Mouse (Mus musculus): ENCODE measurements around the gene Gm4969. TPM values are rescaled to one million over a fixed set of nuclear protein-coding genes. Genes with fewer than 3 reads are reported as not detected.
"Not testable (repeated sequence)": the region's sequence is repeated elsewhere in the genome, so short reads cannot be mapped to it uniquely, and the experiment has no call there.

The Gm4969 gene
- under 1 TPM; 0.40 to 0.43 TPM for total RNA-seq (2021)

GRCm38 (mm10) chr7:19118028-19118771, at the start of gene Gm4969:
Gene Gm4969 (minus strand): TSS chr7:19118368.
- peak; percentile 40 to 50 for DNase-seq

- no peak for DNase-seq
Observed at GRCm38 (mm10) chr7:19166990-19167389, 48.8 kb upstream of the Gm4969 start.

DNA sequence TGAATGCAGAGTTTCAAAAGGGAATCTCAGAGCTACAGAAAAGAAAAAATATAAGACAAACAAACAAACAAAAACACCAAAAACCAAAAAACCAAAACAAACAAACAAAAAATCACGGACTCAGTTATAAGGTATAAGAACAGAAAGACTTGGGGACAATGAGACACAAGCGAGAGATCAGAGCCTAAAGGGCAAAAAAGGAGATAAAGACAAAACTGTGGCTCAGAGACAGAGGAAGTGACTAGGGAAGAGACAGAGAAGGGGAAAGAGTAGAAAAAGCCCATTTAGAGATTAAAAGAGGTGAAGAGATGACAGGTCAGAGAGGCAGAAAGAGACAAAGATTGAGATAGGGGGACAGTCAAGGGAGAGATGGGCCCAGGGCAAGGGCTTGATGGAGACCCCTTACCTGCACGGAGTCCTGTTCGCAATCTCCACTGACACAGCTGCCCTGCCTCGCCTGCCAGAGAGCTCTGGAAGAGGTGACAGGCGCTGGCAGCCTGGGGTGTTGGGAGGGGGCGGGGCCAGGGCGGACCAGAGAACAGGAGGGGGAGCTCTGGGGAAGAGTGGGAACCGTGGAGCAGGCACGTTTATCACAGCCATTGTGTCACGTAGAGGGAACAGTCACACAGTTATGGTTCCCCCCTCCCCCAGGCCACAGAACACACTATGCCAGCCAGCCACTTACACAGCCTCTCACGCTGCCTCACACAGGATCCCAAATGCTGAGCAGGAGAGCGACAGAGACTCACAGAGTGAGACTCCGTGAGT, 47.7 kb upstream of the Gm4969 start, which contains the start of gene Gipr:
Gene Gipr (minus strand): TSS at position 472 of the 768 bp plus-strand sequence.
- DNase-seq = no peak

DNA sequence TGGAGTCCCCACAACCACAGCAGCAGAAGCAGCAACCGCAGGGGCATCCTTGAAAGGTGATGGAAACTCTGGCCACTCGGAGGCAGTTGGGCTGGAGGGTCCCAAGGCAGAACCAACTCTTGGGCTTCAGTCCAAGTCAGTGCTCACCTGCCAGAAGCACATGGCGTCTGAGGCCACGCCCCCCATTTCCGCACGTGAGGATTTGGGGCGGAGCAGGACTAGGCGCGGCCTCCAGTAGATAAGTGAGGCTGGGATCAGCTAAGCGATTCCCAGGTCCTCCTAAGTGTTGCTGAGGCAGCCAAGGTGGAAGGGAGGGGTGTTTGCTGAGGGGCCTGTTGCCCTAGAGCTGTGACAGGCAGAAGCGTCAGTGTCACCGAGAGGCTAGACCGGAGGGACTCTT, 46.8 kb upstream of the Gm4969 start:
- DNase-seq = no peak

DNA sequence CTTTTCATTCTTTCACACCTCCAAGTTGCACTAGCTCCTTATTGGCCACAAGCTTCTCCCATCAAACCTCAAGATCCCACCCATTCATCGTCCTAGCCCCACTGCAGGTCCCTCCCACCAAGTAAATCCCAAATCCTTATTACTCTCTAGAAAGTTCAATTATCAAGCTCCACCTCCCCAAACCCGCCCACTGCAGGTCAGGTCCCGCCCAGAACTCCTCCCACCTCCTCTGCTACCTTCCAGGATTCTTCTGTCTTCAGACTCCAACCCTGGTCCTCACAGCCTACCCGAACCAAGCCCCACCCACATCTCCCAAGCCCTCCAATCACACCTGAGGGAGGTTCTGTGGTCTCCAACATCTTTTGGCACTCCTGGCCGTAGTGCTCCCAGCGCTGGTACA, 46.0 kb upstream of the Gm4969 start:
- no peak for DNase-seq

DNA sequence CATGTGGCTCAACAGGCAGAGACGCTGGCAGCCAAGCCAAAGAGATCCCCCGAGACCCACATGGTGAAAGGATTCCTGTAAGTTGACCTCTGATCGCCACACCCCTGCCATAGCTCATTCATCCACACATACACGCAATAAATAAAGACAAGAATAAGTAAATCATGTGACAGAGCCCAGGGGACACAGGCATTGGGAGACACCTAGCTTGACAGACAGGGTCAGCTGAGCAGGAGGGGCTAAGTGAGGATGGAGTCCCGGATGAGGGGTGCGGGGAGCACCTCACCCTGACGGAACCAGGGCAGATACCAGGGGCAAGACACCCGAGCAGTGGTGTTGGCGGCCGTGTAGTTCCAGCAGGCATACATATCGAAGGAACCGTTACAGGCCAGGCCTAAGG, 45.6 kb upstream of the Gm4969 start:
- DNase-seq = no peak

DNA sequence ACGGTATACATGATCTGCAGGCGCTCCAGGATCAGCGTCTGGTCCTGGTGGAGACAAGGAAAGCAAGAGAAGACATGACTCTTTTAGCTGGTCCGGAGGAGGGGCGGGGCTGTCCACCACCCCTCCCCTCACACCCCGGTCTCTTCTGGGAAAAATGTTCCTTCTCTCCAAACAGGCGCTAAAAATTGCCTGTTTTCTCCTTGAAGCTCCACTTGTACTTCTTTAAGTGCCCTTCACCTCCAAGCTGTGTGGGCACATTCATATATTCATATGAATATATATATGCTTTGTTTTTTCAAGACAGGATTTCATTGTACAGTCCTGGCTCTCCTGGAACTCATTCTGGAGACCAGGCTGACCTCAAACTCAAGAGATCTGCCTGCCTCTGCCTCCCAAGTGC, 44.8 kb upstream of the Gm4969 start:
- DNase-seq = no peak

DNA sequence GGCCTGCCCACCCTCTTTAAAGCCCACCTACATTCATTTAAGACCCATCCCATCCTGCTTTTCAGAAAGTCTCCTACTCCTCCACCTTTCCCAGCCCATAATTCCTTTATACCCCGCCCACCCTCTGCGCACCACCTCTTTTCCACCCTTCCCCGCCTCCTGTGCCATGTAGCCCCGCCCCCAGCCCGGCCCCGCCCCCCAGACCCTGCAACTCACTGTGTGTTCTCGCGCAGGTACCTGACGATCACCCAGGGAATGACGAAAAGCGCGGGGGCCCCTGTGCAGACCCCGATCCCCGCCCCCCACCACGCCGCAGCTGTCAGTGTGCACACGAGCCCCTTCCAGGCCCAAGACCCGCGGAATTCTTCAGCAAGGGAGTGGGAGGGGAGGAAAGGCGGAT, 41.9 kb upstream of the Gm4969 start:
- no peak for DNase-seq

GRCm38 (mm10) chr7:19159411-19159810, 41.2 kb upstream of the Gm4969 start:
- no peak for DNase-seq

GRCm38 (mm10) chr7:19158601-19159000, 40.4 kb upstream of the Gm4969 start:
- no peak for DNase-seq

GRCm38 (mm10) chr7:19157160-19157800, 39.1 kb upstream of the Gm4969 start:
- DNase-seq = peak; percentile 90 to 92

DNA sequence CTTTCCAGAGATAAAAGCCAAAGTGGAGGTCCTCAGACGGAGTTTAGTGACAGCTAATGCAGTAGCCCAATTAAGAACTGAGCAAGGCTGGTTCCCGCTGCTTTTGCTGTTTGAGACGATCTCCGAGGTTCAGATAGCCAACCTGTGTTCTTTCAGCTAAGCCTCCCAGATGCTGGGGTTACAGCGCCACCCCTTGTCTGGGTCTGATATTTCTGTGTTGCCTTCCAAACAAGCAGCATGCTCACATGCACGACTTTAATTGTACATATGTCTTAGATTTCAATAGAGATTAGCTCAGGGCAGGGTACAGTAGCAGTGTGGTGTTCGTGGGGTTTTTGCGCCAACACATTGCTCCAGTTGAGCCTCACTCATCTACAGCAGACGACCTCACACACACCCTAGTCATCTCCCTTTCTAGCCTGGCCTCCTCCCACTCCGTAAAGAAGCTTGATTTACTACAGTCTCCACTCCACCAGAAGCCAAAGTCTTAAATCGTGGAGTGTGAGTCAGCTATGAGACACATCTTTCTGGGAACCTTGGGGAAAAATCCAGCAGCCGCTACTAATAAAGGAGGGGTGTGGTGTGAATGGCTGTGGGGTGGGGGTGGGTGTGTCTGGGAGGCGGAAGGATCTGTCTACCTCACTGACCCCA, 37.8 kb upstream of the Gm4969 start:
- no peak for DNase-seq

DNA sequence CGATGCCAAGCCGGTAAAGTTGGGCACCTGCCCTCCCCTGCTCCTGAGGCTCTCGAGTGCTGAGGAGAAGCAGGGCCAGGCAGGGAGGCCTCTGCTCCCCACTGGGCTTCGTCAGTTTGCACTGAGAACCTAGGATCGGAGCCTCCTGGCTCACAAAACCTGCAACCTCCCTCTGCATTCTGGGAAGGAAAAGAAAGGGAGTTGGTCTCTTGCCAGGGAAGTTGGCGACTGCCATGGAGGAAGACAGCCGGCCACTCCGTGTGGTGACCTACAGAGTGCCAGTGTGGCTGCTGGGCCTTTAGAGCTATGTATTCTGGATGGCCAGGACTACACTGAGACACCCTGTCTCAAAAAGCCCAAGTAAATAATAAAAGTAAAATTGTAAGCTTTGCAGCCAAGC, 36.6 kb upstream of the Gm4969 start:
- no peak for DNase-seq

DNA sequence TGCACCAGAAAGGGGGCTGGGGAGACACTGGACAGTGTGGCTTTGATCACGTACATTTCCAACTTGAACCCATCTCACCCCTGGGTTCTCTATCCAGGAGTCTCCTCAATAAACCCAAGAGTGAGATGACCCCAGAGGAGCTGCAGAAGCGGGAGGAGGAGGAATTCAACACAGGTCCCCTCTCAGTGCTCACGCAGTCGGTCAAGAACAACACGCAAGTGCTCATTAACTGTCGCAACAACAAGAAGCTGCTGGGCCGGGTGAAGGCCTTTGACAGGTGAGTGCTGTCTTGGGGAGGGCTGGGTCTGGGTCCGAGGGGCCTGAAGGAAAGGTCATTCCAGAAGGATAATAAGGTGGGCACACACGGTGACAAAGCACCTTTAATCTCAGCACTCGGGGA, 33.0 kb upstream of the Gm4969 start:
- DNase-seq = not testable (repeated sequence)

- peak; percentile 93 for DNase-seq
Observed at GRCm38 (mm10) chr7:19149626-19150025, 31.5 kb upstream of the Gm4969 start, which contains the start of gene Snrpd2. Gene Snrpd2 (plus strand): TSS chr7:19149722.

DNA sequence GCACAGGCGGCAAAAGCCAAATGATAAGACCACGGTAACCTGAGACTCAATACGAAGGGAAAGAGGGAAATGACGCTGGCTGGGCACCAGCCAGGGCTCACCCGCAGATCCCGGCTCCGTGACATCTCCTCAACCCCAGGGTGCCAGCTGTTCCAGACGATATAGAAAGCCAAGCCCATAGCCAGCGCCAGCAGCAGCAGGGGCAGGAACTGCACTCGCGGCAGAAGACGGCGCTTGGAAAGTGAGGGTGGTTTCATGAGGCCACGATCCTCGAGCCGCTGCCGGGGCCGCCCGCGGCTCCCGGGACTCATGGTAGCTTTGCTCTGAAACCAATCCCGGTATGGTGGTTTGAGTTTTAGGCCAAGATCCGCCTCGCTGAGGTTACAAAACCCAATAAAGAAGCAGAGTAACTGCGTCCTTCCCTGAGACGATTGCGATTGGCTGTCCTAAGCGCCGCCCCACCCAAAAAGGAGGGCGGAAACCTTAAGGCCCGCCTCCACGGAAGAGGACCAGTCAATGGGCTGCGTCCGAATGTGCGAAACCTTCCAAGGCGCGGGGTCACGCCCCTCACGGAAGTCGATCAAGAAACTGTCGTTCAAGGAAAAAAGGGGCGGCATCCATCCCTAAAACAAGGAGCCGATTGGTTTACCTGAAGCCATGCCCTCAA, 30.8 kb upstream of the Gm4969 start, which contains the start of gene Qpctl:
Gene Qpctl (minus strand): TSS at position 417 of the 667 bp plus-strand sequence.
- DNase-seq = peak; percentile 97 to 98

GRCm38 (mm10) chr7:19148180-19148874, 30.2 kb upstream of the Gm4969 start:
- DNase-seq = no peak

GRCm38 (mm10) chr7:19147497-19148045, 29.4 kb upstream of the Gm4969 start:
- no peak for DNase-seq

DNA sequence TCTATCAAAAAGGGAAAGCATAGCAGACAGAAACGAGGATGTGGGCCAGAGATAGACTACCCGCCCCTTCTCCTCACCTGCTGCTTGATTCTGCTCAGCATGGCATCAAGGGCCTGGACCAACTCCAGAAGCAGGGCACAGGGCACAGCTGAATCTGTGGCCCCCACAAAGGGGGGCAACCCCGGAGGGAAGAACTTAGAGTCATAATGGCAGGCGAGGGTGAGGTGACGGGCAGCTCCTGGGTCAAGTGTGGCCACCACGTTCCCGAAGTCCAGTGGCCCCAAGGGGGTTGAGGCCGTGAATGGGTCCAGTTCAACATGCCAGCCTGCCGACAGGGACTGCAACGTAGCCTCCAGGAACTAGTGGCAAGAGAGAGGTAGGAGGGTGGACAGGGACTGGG, 28.6 kb upstream of the Gm4969 start:
- no peak for DNase-seq

DNA sequence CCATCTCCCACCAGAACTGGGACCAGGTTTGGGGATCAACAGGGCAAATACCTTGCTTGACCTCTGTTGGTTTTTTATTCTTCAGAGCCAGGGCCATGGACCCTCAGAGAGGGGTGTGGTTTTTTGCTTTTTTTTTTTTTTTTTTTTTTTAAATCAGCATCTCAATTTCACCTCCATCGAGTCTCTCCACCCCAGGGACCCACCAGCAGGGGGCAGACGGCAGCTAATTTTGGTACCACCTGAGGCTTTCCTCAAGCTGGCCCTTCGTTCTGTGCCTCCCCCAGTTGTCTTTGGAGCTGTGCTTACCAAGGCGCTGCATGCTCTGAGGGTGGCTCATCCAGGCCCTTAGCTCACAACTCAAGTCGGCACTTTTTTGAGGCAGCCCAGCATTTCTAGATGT, 19.2 kb upstream of the Gm4969 start:
- DNase-seq = peak; percentile 40 to 60
